In genomic region chr6:35225696-35226095, GRCm38 (mm10) we compare ENCODE assay signal across 24 mouse cellular contexts. TPM values are rescaled to one million over a fixed set of nuclear protein-coding genes. Genes with fewer than 3 reads are reported as not detected.
DNase-seq lines count a peak whose midpoint lies in the region; ATAC-seq and TF ChIP-seq lines count a peak whose summit lies in the region.
"Had no signal": no experiment of that assay in that cellular context is flagged by ENCODE, and none has a peak within 500 bp of the region (broad histone marks: within the 10 kb centered on the region; RNA-seq: fewer than 3 reads in every experiment).

No protein-coding gene starts in this region.

- H3K4me2 ChIP-seq in liver, embryonic 11.5 days, result no peak overlapping the region
- H3K4me2 ChIP-seq: embryonic facial prominence, embryonic 13.5 days; forebrain, embryonic 12.5 days; forebrain, embryonic 15.5 days; heart, embryonic 12.5 days; heart, embryonic 15.5 days; hindbrain, embryonic 14.5 days had no signal

- DNase-seq in layer of hippocampus, adult 11-12 months (ENCODE audit: low spot score), result peak; percentile 16
- DNase-seq in layer of hippocampus, postnatal 36 days, result no peak
- peak; percentile 29 for DNase-seq in brain, adult 2 months (ENCODE audit: low read depth, low spot score)
- DNase-seq in brain, embryonic 14.5 days (ENCODE audit: low read depth), result peak; percentile 9
- no peak for DNase-seq in cerebellum, postnatal 36 days
- DNase-seq in liver, embryonic 11.5 days (ENCODE audit: low spot score), result no peak
- DNase-seq: adrenal gland, postnatal 10 days; adrenal gland, postnatal 36 days; cerebellum, adult 11-12 months; cerebellum, adult 8-10 months; cerebellum, postnatal 10 days; gastrocnemius, postnatal 25 days; heart, adult 18-20 months; heart, postnatal 10 days; heart, postnatal 36 days had no signal

- no peaks in the 10 kb centered on the region for H3K9me3 ChIP-seq in liver, embryonic 11.5 days (ENCODE audit: control insufficient read depth, low read length)
- H3K9me3 ChIP-seq: embryonic facial prominence, embryonic 13.5 days; forebrain, embryonic 12.5 days; forebrain, embryonic 15.5 days; heart, embryonic 12.5 days; heart, embryonic 15.5 days had no signal

- peaks cover 31% of the 10 kb centered on the region for H3K36me3 ChIP-seq in liver, embryonic 11.5 days (ENCODE audit: control insufficient read depth, insufficient read depth, low read length)

- no peak for TF ChIP-seq CTCF in brain, embryonic 14.5 days (IDR thresholded peaks at IDR 0.05; ENCODE audit: borderline replicate concordance, extremely low read depth, insufficient read depth, insufficient read length)

- H3K27me3 ChIP-seq in liver, embryonic 11.5 days (replicated peaks; ENCODE audit: control insufficient read depth, insufficient read depth, low read length), result no peaks in the 10 kb centered on the region
- H3K27me3 ChIP-seq: embryonic facial prominence, embryonic 13.5 days; forebrain, embryonic 12.5 days; forebrain, embryonic 15.5 days; heart, embryonic 12.5 days; heart, embryonic 15.5 days had no signal

- no peak overlapping the region for H3K4me3 ChIP-seq in liver, embryonic 11.5 days (ENCODE audit: low read depth, low read length)
- H3K4me3 ChIP-seq: embryonic facial prominence, embryonic 13.5 days; erythroblast, embryonic 14.5 days; forebrain, embryonic 12.5 days; forebrain, embryonic 15.5 days; heart, embryonic 12.5 days; heart, embryonic 15.5 days had no signal

- H3K4me1 ChIP-seq in liver, embryonic 11.5 days (replicated peaks; ENCODE audit: control insufficient read depth, insufficient read depth, low read length), result no peaks in the 10 kb centered on the region
- H3K4me1 ChIP-seq: embryonic facial prominence, embryonic 13.5 days; forebrain, embryonic 12.5 days; heart, embryonic 12.5 days; heart, embryonic 15.5 days had no signal

- no peak overlapping the region for H3K27ac ChIP-seq in liver, embryonic 11.5 days (ENCODE audit: low read depth, low read length)
- H3K27ac ChIP-seq: embryonic facial prominence, embryonic 13.5 days; forebrain, embryonic 12.5 days; forebrain, embryonic 15.5 days; heart, embryonic 15.5 days; hindbrain, embryonic 14.5 days had no signal

- ATAC-seq in liver, embryonic 11.5 days (replicated peaks; ENCODE audit: low FRiP score), result no peak
- ATAC-seq: activated CD4-positive, CD25-positive, alpha-beta regulatory T cell, adult 4 months; CD4-positive, CD25-positive, alpha-beta regulatory T cell, adult 4 months; forebrain, embryonic 15.5 days had no signal

- no peak for TF ChIP-seq POLR2A in brain, embryonic 14.5 days (IDR thresholded peaks at IDR 0.05; ENCODE audit: borderline replicate concordance, extremely low read depth, insufficient read depth, insufficient read length, poor library complexity, severe bottlenecking)

- 91% methylated on average over 4 of the region's 4 CpGs for WGBS in liver, embryonic 11.5 days

- H3K9ac ChIP-seq in liver, embryonic 11.5 days (ENCODE audit: low read depth, low read length), result no peak overlapping the region
- H3K9ac ChIP-seq: embryonic facial prominence, embryonic 13.5 days; forebrain, embryonic 12.5 days; forebrain, embryonic 15.5 days; heart, embryonic 12.5 days; heart, embryonic 15.5 days; hindbrain, embryonic 14.5 days had no signal

RNA-seq across cellular contexts. Expression of gene Nup205, which starts 48.5 kb away (rescaled TPM):
- 10 to 100 TPM; 28.3 to 29.7 TPM for total RNA-seq in layer of hippocampus, postnatal 36 days (2021)
- polyA plus RNA-seq in brain, embryonic 14.5 days (2012; rRNA removed), result 52.4 and 64.4 TPM in 2 replicates
- polyA plus RNA-seq in liver, embryonic 11.5 days (2014; fragmentation: Nextera tagmentation; extraction: Ambion mirVana), result 63.0 and 74.0 TPM in 2 replicates

Comparison
In these comparisons a context has a peak if more than half of its experiments do, and no peak if none do; other contexts are left out.
1. DNase-seq: peak in layer of hippocampus, adult 11-12 months (single experiment), brain, adult 2 months (single experiment) and brain, embryonic 14.5 days (single experiment); none in layer of hippocampus, postnatal 36 days (0 of 2), cerebellum, postnatal 36 days (0 of 2) and liver, embryonic 11.5 days (single experiment).